Mouse (Mus musculus): ENCODE data around the gene Asic3.
A peak's percentile ranks its signal among the peaks of the same experiment; 100 is the strongest.

The Asic3 gene

GRCm38 (mm10) chr5:24452030-24452690 is 39.0 kb downstream of the Asic3 start, which contains the start of gene Agap3:
Agap3 (plus strand) TSS chr5:24452177.
- DNase-seq (ENCODE audit: low read depth, low spot score): no peak

GRCm38 (mm10) chr5:24452691-24453233 is 39.6 kb downstream of the Asic3 start:
- DNase-seq (ENCODE audit: low read depth, low spot score): no peak

GRCm38 (mm10) chr5:24453283-24453984 is 40.2 kb downstream of the Asic3 start:
- DNase-seq (ENCODE audit: low read depth, low spot score): no peak

GRCm38 (mm10) chr5:24453985-24454303 is 40.8 kb downstream of the Asic3 start:
- DNase-seq (ENCODE audit: low read depth, low spot score): no peak

- peak; percentile 69 for DNase-seq (ENCODE audit: low read depth, low spot score)
Measured at GRCm38 (mm10) chr5:24455076-24455475, 41.9 kb downstream of the Asic3 start.

GRCm38 (mm10) chr5:24455613-24456012 is 42.4 kb downstream of the Asic3 start:
- DNase-seq (ENCODE audit: low read depth, low spot score): no peak

DNA sequence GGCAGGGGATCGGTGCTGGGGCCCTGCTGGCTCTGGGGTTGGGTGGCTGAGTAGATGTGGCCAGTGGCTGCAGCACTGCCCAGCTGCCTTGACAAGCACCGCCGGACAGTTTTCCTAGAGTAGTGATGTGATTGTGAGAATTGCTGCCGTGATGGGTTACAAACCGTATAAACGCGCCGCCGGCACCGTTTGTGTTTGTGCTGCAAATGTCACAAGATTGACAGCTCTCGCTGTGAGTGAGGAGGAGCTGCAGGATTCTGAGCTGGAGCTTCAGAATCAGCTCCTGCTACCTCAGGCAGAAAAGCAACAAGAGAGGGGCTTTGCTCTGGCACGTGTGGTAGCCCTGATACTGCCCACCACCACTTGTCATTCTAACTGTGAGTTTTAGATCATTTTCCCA is 53.6 kb downstream of the Asic3 start:
- DNase-seq (ENCODE audit: low read depth, low spot score): no peak

All from R1 (cell line).